17 mouse cellular contexts compared by ENCODE assay signal in the genomic region with DNA sequence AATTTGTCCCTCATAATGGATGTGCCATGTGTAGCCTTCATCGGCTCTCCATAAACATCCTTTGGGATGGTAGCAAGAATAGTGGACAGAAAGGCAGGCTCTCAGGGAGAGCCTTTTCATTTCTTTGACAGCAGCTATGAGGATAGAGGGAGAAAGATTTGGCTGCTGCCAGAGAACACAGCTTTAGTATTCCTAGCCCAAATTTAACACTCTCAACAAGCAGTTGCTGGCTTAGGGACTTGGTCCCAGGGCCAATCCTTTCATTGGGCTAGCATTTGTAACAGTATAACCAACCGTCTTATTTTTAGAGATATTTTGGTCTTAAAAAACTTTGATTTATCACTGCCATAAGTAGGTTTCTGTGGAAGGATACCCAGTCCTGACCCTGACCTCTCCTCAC. TPM values are rescaled to one million over a fixed set of nuclear protein-coding genes. Genes with fewer than 3 reads are reported as not detected.
A peak's percentile ranks its signal among the peaks of the same experiment; 100 is the strongest.
DNase-seq lines count a peak whose midpoint lies in the region; ATAC-seq and TF ChIP-seq lines count a peak whose summit lies in the region.
"Had no signal": no experiment of that assay in that cellular context is flagged by ENCODE, and none has a peak within 500 bp of the region (broad histone marks: within the 10 kb centered on the region; RNA-seq: fewer than 3 reads in every experiment).

No protein-coding gene starts in this region.

- ATAC-seq in hindbrain, embryonic 15.5 days (ENCODE audit: low FRiP score, low read depth) = peak; percentile 75
- 0 out of 2 replicates have a peak, but pooled peaks have one; percentile 9 for ATAC-seq in neural tube, embryonic 14.5 days (ENCODE audit: low read depth)
- ATAC-seq: intestine, embryonic 15.5 days had no signal

- H3K4me3 ChIP-seq in left cerebral cortex, adult 2 months = no peak overlapping the region
- H3K4me3 ChIP-seq in forebrain, embryonic 10.5 days = no peak overlapping the region
- H3K4me3 ChIP-seq in hindbrain, embryonic 15.5 days = no peak overlapping the region
- H3K4me3 ChIP-seq in neural tube, embryonic 14.5 days (ENCODE audit: low read depth, low read length) = no peak overlapping the region
- no peak overlapping the region for H3K4me3 ChIP-seq in cerebellum, adult 2 months (replicated peaks; ENCODE audit: insufficient read depth, low read depth, low read length)
- H3K4me3 ChIP-seq: heart, embryonic 15.5 days; intestine, embryonic 15.5 days had no signal

- no peak overlapping the region for H3K4me2 ChIP-seq in hindbrain, embryonic 15.5 days
- H3K4me2 ChIP-seq in neural tube, embryonic 14.5 days (ENCODE audit: low read depth, low read length) = no peak overlapping the region
- H3K4me2 ChIP-seq: heart, embryonic 15.5 days; intestine, embryonic 15.5 days had no signal

- no peak for TF ChIP-seq CTCF in left cerebral cortex, adult 2 months (IDR thresholded peaks at IDR 0.05)
- TF ChIP-seq CTCF in cerebellum, adult 2 months (IDR thresholded peaks at IDR 0.05; ENCODE audit: borderline replicate concordance, insufficient read depth, low read depth, low read length) = no peak

- H3K4me1 ChIP-seq in forebrain, embryonic 10.5 days = peaks cover 17% of the 10 kb centered on the region
- H3K4me1 ChIP-seq in hindbrain, embryonic 15.5 days (replicated peaks) = no peaks in the 10 kb centered on the region
- no peaks in the 10 kb centered on the region for H3K4me1 ChIP-seq in neural tube, embryonic 14.5 days (ENCODE audit: control insufficient read depth, insufficient read depth, low read length)
- no peaks in the 10 kb centered on the region for H3K4me1 ChIP-seq in cerebellum, adult 2 months (ENCODE audit: control insufficient read depth, insufficient read depth, low read length)
- H3K4me1 ChIP-seq: heart, embryonic 15.5 days; intestine, embryonic 15.5 days had no signal

- 85% methylated on average over 2 of the region's 2 CpGs for WGBS in forebrain, embryonic 10.5 days
- 67% methylated on average over 2 of the region's 2 CpGs for WGBS in hindbrain, embryonic 15.5 days
- 57% methylated on average over 2 of the region's 2 CpGs for WGBS in neural tube, embryonic 14.5 days
- WGBS in cerebellum, adult 2 months = 77% methylated on average over 2 of the region's 2 CpGs

- peak overlapping the region; percentile 76 for H3K27ac ChIP-seq in left cerebral cortex, adult 2 months
- peak overlapping the region; percentile 44 for H3K27ac ChIP-seq in forebrain, embryonic 10.5 days
- H3K27ac ChIP-seq in hindbrain, embryonic 15.5 days (replicated peaks) = peak overlapping the region; percentile 68
- H3K27ac ChIP-seq in neural tube, embryonic 14.5 days (ENCODE audit: low read depth, low read length) = no peak overlapping the region
- H3K27ac ChIP-seq in cerebellum, adult 2 months (ENCODE audit: insufficient read depth, low read length) = no peak overlapping the region; the same call in 1 of the 2 replicates
- H3K27ac ChIP-seq: heart, embryonic 15.5 days; intestine, embryonic 15.5 days had no signal

- DNase-seq in left cerebral cortex, adult 2 months (ENCODE audit: extremely low spot score in 1 of 2, low spot score in 2 of 2) = no peak
- DNase-seq in left cerebral cortex, postnatal 14 days (ENCODE audit: low spot score in 2 of 2) = no peak
- DNase-seq in forebrain, embryonic 10.5 days (ENCODE audit: extremely low spot score, low spot score) = no peak
- no peak for DNase-seq in heart, postnatal 14 days
- no peak for DNase-seq in cerebellum, adult 2 months
- DNase-seq: adrenal gland, adult 8-10 months; heart, adult 11 months; left cerebral cortex, postnatal 4 days; lung, adult 2 months; retina, postnatal 1 day; thymus, postnatal 4 days had no signal

- no peak for TF ChIP-seq POLR2A in cerebellum, adult 2 months (IDR thresholded peaks at IDR 0.05; ENCODE audit: borderline replicate concordance, insufficient read depth, low read length)

- no peaks in the 10 kb centered on the region for H3K36me3 ChIP-seq in forebrain, embryonic 10.5 days (replicated peaks)
- H3K36me3 ChIP-seq in hindbrain, embryonic 15.5 days = no peaks in the 10 kb centered on the region
- H3K36me3 ChIP-seq in neural tube, embryonic 14.5 days (ENCODE audit: control insufficient read depth, insufficient read depth, low read length) = no peaks in the 10 kb centered on the region
- H3K36me3 ChIP-seq: heart, embryonic 15.5 days; intestine, embryonic 15.5 days had no signal

- H3K9ac ChIP-seq in hindbrain, embryonic 15.5 days = no peak overlapping the region
- no peak overlapping the region for H3K9ac ChIP-seq in neural tube, embryonic 14.5 days (replicated peaks; ENCODE audit: low read depth, low read length)
- H3K9ac ChIP-seq: heart, embryonic 15.5 days; intestine, embryonic 15.5 days had no signal

- H3K27me3 ChIP-seq in forebrain, embryonic 10.5 days (ENCODE audit: poor library complexity, severe bottlenecking) = no peaks in the 10 kb centered on the region
- H3K27me3 ChIP-seq in hindbrain, embryonic 15.5 days = no peaks in the 10 kb centered on the region
- no peaks in the 10 kb centered on the region for H3K27me3 ChIP-seq in neural tube, embryonic 14.5 days (ENCODE audit: control insufficient read depth, insufficient read depth, low read length)
- no peaks in the 10 kb centered on the region for H3K27me3 ChIP-seq in cerebellum, adult 2 months (ENCODE audit: control insufficient read depth, insufficient read depth, low read length)
- H3K27me3 ChIP-seq: heart, embryonic 15.5 days; intestine, embryonic 15.5 days had no signal

- intact Hi-C loops in left cerebral cortex, adult 2 months (cut with DNase I) = no loop called here
- intact Hi-C loops in left cerebral cortex, postnatal 14 days (cut with DNase I) = no loop called here
- intact Hi-C loops in heart, postnatal 14 days (cut with DNase I) = no loop called here

- no peaks in the 10 kb centered on the region for H3K9me3 ChIP-seq in forebrain, embryonic 10.5 days
- no peaks in the 10 kb centered on the region for H3K9me3 ChIP-seq in hindbrain, embryonic 15.5 days
- H3K9me3 ChIP-seq in neural tube, embryonic 14.5 days (ENCODE audit: control insufficient read depth, low read length) = no peaks in the 10 kb centered on the region
- H3K9me3 ChIP-seq: heart, embryonic 15.5 days; intestine, embryonic 15.5 days had no signal

RNA-seq across cellular contexts. Expression of gene Asrgl1, which starts 7.8 kb away (rescaled TPM):
- total RNA-seq in left cerebral cortex, adult 2 months (2021) = 100 to 1,000 TPM; 115 to 139 TPM
- total RNA-seq in left cerebral cortex, postnatal 14 days (2021) = 100 to 1,000 TPM; 101 to 139 TPM
- 17.8 and 25.5 TPM in 2 replicates for polyA plus RNA-seq in forebrain, embryonic 10.5 days (2016; fragmentation: Nextera tagmentation; extraction: Ambion mirVana)
- 25.1 and 28.2 TPM in 2 replicates for polyA plus RNA-seq in hindbrain, embryonic 15.5 days (2015; fragmentation: Nextera tagmentation; extraction: Ambion mirVana)
- polyA plus RNA-seq in neural tube, embryonic 14.5 days (2014; fragmentation: Nextera tagmentation; extraction: Ambion mirVana) = 22.3 and 31.3 TPM in 2 replicates
- total RNA-seq in heart, postnatal 14 days (2021) = 10 to 100 TPM; 20.0 to 29.3 TPM
- polyA plus RNA-seq in cerebellum, adult 2 months (2012; rRNA removed) = 88.4 TPM in 2 replicates

RNA-seq across cellular contexts. Expression of gene Scgb1a1, which starts 55.5 kb away (rescaled TPM):
- not detected for total RNA-seq in left cerebral cortex, adult 2 months (2021)
- not detected for total RNA-seq in left cerebral cortex, postnatal 14 days (2021)
- not detected in 2 replicates for polyA plus RNA-seq in forebrain, embryonic 10.5 days (2016; fragmentation: Nextera tagmentation; extraction: Ambion mirVana)
- polyA plus RNA-seq in hindbrain, embryonic 15.5 days (2015; fragmentation: Nextera tagmentation; extraction: Ambion mirVana) = not detected in 2 replicates
- not detected in 2 replicates for polyA plus RNA-seq in neural tube, embryonic 14.5 days (2014; fragmentation: Nextera tagmentation; extraction: Ambion mirVana)
- total RNA-seq in heart, postnatal 14 days (2021) = 100 to 1,000 TPM in 1 of 2 experiments, not detected in 1; 233 TPM
- not detected in 2 replicates for polyA plus RNA-seq in cerebellum, adult 2 months (2012; rRNA removed)
- total RNA-seq: ES-E14 had no signal
- polyA plus RNA-seq: C2C12; intestine, embryonic 15.5 days had no signal

Comparison
In these comparisons a context has a peak if more than half of its experiments do, and no peak if none do; other contexts are left out.
1. H3K27ac ChIP-seq: peak in left cerebral cortex, adult 2 months (single experiment), forebrain, embryonic 10.5 days (single experiment) and hindbrain, embryonic 15.5 days (single experiment); none in neural tube, embryonic 14.5 days (single experiment) and cerebellum, adult 2 months (single experiment).